Mouse (Mus musculus) right cerebral cortex, postnatal 25 days (tissue): ENCODE measurements around the gene Cd33.

Source experiments
- DNase-seq: peaks from one replicate; pipeline ENCODE4 v3.0.0; 2022

The Cd33 gene

GRCm38 (mm10) chr7:43512519-43512918, 31.7 kb downstream of the Cd33 start:
- DNase-seq = no peak

DNA sequence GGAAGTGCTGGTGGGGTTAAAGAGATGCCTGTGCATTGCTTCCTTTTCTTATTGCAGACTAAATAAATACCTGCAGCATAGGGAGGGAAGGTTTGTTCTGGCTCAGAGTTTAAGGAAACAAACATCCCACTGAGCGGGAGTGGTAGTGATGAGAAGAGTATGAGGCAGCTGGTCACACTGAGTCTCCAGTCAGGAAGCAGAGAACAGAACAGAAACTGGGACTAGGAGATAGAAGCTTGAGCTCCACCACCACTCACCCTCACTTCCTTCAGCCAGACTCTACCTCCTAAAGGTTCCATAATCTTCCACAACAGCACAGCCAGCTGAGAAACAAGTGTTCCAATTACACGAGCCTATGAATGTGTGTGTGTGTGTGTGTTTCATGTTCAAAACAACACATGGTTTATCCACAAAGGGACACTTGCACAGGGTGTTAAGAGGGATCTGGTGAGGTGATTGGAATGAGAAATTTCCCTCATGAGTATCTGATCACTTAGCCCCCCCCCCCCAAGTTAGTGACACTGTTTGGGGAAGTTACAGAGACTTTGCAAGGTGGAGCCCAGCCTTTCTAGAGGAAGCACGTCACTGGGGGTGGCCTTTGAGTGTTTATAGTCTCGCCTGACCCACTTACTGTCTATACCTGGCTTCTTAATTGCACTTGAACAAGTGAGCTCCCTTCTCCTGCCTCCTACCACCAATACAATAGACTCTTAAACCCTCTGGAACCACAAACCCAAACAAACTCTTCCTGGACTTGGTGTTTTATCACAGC, 32.3 kb downstream of the Cd33 start:
- DNase-seq = no peak

DNA sequence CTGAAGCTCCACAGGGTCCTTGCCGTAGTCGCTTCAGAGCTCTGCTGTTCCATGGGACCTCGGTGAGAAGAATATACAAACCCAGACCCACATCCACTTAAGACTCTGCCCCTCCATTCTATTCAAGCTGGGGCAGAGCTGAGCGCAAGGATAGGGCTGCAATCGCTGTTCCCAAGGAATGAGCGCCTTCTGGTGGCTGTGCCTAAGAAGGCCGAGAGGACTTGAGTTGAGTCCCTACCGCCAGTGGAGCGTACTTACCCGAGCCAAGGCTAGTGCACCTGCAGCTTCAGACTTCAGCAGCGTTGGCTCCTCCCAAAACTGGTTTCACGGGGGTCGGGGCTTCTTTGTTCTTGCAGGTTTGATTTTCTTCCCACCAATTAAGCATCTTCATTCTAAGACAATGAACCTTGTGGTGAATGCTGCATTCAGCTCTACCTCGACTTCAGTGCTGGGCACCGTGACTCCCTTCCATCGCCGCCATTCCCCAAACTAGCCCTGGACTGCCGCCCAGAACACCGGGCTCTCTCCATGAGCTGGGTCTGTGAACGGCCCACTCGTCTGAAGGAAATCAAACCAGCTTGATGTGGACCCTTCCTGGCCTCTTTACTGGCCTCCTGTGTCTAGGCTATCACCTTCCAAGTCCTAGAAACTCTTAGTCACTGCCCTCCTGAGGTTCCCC, 48.7 kb downstream of the Cd33 start:
- peak; percentile 71 for DNase-seq

- no peak for DNase-seq
Observed at GRCm38 (mm10) chr7:43490861-43491260, 53.4 kb downstream of the Cd33 start.

- DNase-seq = peak; percentile 79
Observed at GRCm38 (mm10) chr7:43490182-43490584, 54.0 kb downstream of the Cd33 start.

- no peak for DNase-seq
Observed at GRCm38 (mm10) chr7:43489631-43490125, 54.5 kb downstream of the Cd33 start, which contains the start of gene Iglon5. TSS of gene Iglon5 (minus strand) at chr7:43490075.

DNA sequence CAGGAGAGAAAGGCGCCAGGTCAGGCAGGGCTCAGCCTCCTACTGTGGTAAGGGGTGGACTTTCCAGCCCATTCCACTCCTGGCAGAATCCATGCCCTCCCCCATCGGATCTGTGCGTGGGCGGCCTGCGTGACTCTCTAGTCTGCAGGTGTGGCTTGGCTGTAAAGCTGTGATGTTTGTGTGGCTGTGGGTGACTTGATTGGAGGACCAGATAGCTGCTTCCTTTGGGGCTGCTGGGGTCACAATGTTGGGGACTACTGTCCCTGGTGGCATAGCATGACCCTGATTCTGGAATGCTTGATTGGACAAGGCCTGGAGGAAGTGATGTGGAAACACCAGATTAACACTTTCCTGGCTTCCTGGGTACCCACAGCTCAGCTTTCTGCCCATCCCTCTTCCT, 55.6 kb downstream of the Cd33 start:
- peak; percentile 54 for DNase-seq

DNA sequence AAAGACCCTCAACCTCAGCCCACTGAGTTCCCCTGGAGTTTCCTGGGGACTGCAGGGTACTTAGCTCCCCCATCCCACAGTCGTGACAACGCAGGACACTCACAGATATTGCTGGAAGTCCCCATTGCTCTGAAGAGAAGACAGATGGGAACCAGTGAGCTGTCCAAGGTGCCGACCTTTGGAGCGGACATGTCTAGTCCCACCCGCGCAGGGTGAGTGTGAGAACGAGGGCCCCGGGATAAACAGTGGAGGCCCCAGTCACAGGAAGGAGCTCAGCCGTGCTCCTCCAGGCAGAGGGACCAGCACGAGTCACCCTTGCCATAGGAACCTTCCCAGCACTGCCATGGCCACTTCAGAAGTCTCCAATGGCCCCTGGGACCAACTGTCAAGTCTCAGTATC, 61.0 kb downstream of the Cd33 start:
- DNase-seq = no peak

- DNase-seq = no peak
Observed at GRCm38 (mm10) chr7:43482090-43482716, 62.0 kb downstream of the Cd33 start.

GRCm38 (mm10) chr7:43481191-43481590, 63.0 kb downstream of the Cd33 start:
- peak; percentile 70 for DNase-seq

GRCm38 (mm10) chr7:43476376-43476775, 67.9 kb downstream of the Cd33 start:
- no peak for DNase-seq

- no peak for DNase-seq
Observed at GRCm38 (mm10) chr7:43475706-43476105, 68.5 kb downstream of the Cd33 start.
